Mouse (Mus musculus): ENCODE data around the gene Rara. TPM values are rescaled to one million over a fixed set of nuclear protein-coding genes. Genes with fewer than 3 reads are reported as not detected.
A peak's percentile ranks its signal among the peaks of the same experiment; 100 is the strongest.

Gene Rara
- polyA plus RNA-seq, 1 experiment from 2014 or later, result 30.1 TPM

DNA sequence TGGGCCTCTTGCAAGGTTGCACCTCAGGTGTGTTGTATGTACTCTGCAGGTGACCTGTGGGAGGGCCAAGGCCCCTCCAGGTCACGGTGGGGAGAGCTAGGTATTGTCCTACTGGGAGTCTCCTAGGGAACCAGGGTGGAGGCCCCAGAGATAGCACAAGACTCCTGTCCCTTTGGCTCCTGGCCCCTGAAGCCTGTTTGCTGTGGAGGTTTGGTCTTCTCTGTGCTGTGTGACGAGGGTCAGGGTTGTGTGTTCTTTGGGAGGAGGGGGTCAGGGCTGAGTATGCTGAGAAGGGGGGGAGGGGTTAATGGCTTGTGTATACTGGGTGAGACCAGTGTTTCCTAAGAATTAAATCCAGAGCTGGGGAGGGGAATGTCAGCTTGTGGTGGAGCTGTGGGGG lies 25.7 kb downstream of the Rara start:
- Histone ChIP-seq H3K4me1 (ENCODE audit: control insufficient read depth, insufficient read depth, low read length) (peaks cover 70% of the 10 kb centered on the region), H3K4me3 (replicated peaks; ENCODE audit: low read length) (no peak overlapping the region), H3K27me3 (ENCODE audit: control insufficient read depth, insufficient read depth, low read length) (no peaks in the 10 kb centered on the region), H3K4me2 (ENCODE audit: low read depth, low read length) (0 out of 2 replicates have a peak overlapping the region, but pooled peaks have one; percentile 48), H3K9me3 (replicated peaks; ENCODE audit: control insufficient read depth, low read length) (no peaks in the 10 kb centered on the region), H3K27ac (ENCODE audit: low read length) (peak overlapping the region; percentile 88), H3K9ac (ENCODE audit: low read length) (no peak overlapping the region), H3K36me3 (ENCODE audit: control insufficient read depth, insufficient read depth, low read length) (no peaks in the 10 kb centered on the region; the same call in 1 of the 2 replicates)
- 13% methylated on average over 2 of the region's 2 CpGs for WGBS
- ATAC-seq (ENCODE audit: insufficient read depth, low FRiP score), result peak; percentile 75

- Histone ChIP-seq H3K36me3 (ENCODE audit: control insufficient read depth, insufficient read depth, low read length) (no peaks in the 10 kb centered on the region; the same call in 1 of the 2 replicates), H3K4me2 (ENCODE audit: low read depth, low read length) (peak overlapping the region; percentile 48), H3K4me3 (replicated peaks; ENCODE audit: low read length) (no peak overlapping the region), H3K27me3 (ENCODE audit: control insufficient read depth, insufficient read depth, low read length) (no peaks in the 10 kb centered on the region), H3K9me3 (replicated peaks; ENCODE audit: control insufficient read depth, low read length) (no peaks in the 10 kb centered on the region), H3K9ac (ENCODE audit: low read length) (peak overlapping the region; percentile 54), H3K4me1 (ENCODE audit: control insufficient read depth, insufficient read depth, low read length) (peaks cover 70% of the 10 kb centered on the region), H3K27ac (ENCODE audit: low read length) (peak overlapping the region; percentile 88)
- WGBS, result 16% methylated on average over 13 of the region's 13 CpGs
- no peak for ATAC-seq (ENCODE audit: insufficient read depth, low FRiP score)
Observed at GRCm38 (mm10) chr11:98953835-98954320, 26.3 kb downstream of the Rara start.

DNA sequence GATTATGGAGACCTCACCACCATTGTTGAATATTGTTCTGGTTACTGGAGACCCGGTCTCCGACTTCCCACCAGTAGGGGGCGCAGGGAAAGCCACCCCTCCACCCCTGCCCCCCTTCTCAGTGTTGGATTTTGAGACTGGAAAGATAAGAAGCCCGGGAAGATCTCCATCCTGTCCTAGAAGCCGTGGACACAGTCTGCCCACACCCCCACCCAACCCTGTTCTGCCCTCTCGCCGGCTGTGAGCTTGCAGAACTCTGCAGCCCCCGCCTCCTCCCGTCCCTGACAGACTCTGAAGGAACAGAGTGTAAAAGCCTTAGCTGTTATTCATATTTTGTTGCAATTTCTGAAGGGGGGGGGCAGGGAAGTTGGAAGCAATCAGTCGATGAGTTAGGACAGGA lies 26.8 kb downstream of the Rara start:
- 0 out of 2 replicates have a peak overlapping the region, but pooled peaks have one; percentile 1 for H3K4me3 ChIP-seq (replicated peaks; ENCODE audit: low read length)
- H3K27me3 ChIP-seq (ENCODE audit: control insufficient read depth, insufficient read depth, low read length), result no peaks in the 10 kb centered on the region
- H3K36me3 ChIP-seq (ENCODE audit: control insufficient read depth, insufficient read depth, low read length), result no peaks in the 10 kb centered on the region; the same call in 1 of the 2 replicates
- 5% methylated on average over 10 of the region's 10 CpGs for WGBS
- H3K9ac ChIP-seq (ENCODE audit: low read length), result peak overlapping the region; percentile 54
- ATAC-seq (ENCODE audit: insufficient read depth, low FRiP score), result peak; percentile 30; the same call in 1 of the 2 replicates
- peak overlapping the region; percentile 48 for H3K4me2 ChIP-seq (ENCODE audit: low read depth, low read length)
- peak overlapping the region; percentile 88 for H3K27ac ChIP-seq (ENCODE audit: low read length)
- no peaks in the 10 kb centered on the region for H3K9me3 ChIP-seq (replicated peaks; ENCODE audit: control insufficient read depth, low read length)
- H3K4me1 ChIP-seq (ENCODE audit: control insufficient read depth, insufficient read depth, low read length), result peaks cover 72% of the 10 kb centered on the region

- peaks cover 72% of the 10 kb centered on the region for H3K4me1 ChIP-seq (ENCODE audit: control insufficient read depth, insufficient read depth, low read length)
- no peaks in the 10 kb centered on the region for H3K27me3 ChIP-seq (ENCODE audit: control insufficient read depth, insufficient read depth, low read length)
- ATAC-seq (ENCODE audit: insufficient read depth, low FRiP score), result 0 out of 2 replicates have a peak, but pooled peaks have one; percentile 12
- H3K9ac ChIP-seq (ENCODE audit: low read length), result peak overlapping the region; percentile 54; the same call in 1 of the 2 replicates
- H3K4me3 ChIP-seq (replicated peaks; ENCODE audit: low read length), result 0 out of 2 replicates have a peak overlapping the region, but pooled peaks have one; percentile 1
- peak overlapping the region; percentile 48 for H3K4me2 ChIP-seq (ENCODE audit: low read depth, low read length)
- H3K36me3 ChIP-seq (ENCODE audit: control insufficient read depth, insufficient read depth, low read length), result no peaks in the 10 kb centered on the region; the same call in 1 of the 2 replicates
- no peaks in the 10 kb centered on the region for H3K9me3 ChIP-seq (replicated peaks; ENCODE audit: control insufficient read depth, low read length)
- H3K27ac ChIP-seq (ENCODE audit: low read length), result peak overlapping the region; percentile 88
- WGBS, result 21% methylated on average over 17 of the region's 17 CpGs
Observed at GRCm38 (mm10) chr11:98954801-98955706, 27.4 kb downstream of the Rara start.

DNA sequence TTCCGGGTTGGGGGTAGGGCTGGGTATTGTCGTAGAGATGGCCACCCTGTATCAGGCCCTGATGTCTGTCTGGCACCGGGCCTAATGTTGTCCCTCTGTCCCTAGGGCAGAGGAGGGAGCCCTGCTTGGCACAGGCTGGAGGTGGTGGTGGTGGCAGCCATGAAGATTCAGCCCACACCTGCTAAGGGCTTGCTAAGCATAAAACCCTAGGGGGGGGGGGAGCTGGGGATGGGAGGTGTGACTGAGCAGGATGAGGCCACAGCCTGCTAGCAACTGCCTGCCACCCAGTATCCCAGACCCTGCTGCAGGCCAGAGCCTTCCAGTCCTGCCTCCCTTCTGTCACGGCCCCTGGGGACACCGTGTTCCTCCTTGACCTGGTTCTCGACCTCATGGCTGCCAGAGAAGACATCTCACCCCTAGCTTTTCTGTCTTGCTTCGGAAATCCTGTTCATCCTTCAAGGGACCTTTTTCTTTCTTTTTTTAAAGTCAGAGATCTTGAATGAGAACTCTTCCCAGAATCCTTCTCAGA lies 28.2 kb downstream of the Rara start:
- ATAC-seq (ENCODE audit: insufficient read depth, low FRiP score), result no peak
- H3K4me1 ChIP-seq (ENCODE audit: control insufficient read depth, insufficient read depth, low read length), result peaks cover 65% of the 10 kb centered on the region
- H3K9me3 ChIP-seq (replicated peaks; ENCODE audit: control insufficient read depth, low read length), result no peaks in the 10 kb centered on the region
- WGBS, result 33% methylated on average over 7 of the region's 7 CpGs
- no peak overlapping the region for H3K4me3 ChIP-seq (replicated peaks; ENCODE audit: low read length)
- H3K27ac ChIP-seq (ENCODE audit: low read length), result peak overlapping the region; percentile 88
- H3K36me3 ChIP-seq (ENCODE audit: control insufficient read depth, insufficient read depth, low read length), result no peaks in the 10 kb centered on the region
- H3K9ac ChIP-seq (ENCODE audit: low read length), result peak overlapping the region; percentile 5; the same call in 1 of the 2 replicates
- no peak overlapping the region for H3K4me2 ChIP-seq (ENCODE audit: low read depth, low read length)
- H3K27me3 ChIP-seq (ENCODE audit: control insufficient read depth, insufficient read depth, low read length), result no peaks in the 10 kb centered on the region

- Histone ChIP-seq H3K27me3 (ENCODE audit: control insufficient read depth, insufficient read depth, low read length) (no peaks in the 10 kb centered on the region), H3K9me3 (replicated peaks; ENCODE audit: control insufficient read depth, low read length) (no peaks in the 10 kb centered on the region), H3K27ac (ENCODE audit: low read length) (no peak overlapping the region), H3K4me1 (ENCODE audit: control insufficient read depth, insufficient read depth, low read length) (peaks cover 62% of the 10 kb centered on the region), H3K36me3 (ENCODE audit: control insufficient read depth, insufficient read depth, low read length) (no peaks in the 10 kb centered on the region), H3K9ac (ENCODE audit: low read length) (no peak overlapping the region), H3K4me2 (ENCODE audit: low read depth, low read length) (no peak overlapping the region), H3K4me3 (replicated peaks; ENCODE audit: low read length) (no peak overlapping the region)
- 81% methylated on average over 8 of the region's 10 CpGs for WGBS
- no peak for ATAC-seq (ENCODE audit: insufficient read depth, low FRiP score)
Observed at GRCm38 (mm10) chr11:98956340-98956739, 28.7 kb downstream of the Rara start.

DNA sequence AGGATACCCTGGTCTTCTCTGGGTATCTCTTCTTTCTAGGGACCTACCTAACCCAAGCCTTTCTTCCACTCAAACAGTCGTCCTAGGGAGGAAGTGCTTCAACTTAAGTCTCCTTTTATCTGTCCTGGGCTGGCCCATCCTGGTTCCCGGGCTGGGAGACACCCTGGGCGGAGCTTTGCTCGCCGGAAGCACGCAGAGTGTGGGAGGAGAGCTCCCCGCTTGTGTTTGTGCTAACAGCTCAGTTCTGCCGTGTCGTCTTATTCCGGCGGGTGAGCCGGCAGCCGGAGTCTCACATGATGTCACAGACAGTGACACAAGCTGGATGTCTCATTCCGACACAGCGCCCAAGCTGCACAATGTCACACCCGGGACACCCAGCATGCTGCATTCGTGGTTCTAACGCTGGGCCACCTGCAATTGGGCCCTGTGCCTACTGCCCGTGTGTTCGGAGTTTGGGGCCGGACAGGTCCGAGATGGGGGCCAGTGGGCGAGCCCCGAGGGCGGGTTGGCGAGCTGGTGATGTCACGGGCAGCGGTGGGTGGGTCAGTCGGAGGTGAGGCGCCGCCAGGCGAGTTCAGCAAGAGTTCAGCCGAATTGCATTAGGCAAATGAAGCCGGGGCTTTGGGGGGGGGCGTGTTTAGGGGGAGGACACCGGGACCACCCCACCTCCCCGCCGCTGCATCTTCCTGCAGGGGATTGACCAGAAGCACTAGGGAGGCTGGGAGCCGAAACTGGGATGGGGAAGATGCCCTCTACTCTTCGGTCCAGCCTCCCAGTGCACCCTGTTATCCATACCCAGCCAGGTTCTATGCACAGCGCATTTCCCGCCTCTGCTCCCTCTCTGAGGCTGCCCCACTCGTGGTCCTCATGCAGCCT lies 32.1 kb downstream of the Rara start:
- H3K27ac ChIP-seq (ENCODE audit: low read length), result peak overlapping the region; percentile 94
- WGBS, result under 1% methylated on average over 42 of the region's 43 CpGs
- H3K9ac ChIP-seq (ENCODE audit: low read length), result peak overlapping the region; percentile 88
- no peaks in the 10 kb centered on the region for H3K27me3 ChIP-seq (ENCODE audit: control insufficient read depth, insufficient read depth, low read length)
- H3K4me1 ChIP-seq (ENCODE audit: control insufficient read depth, insufficient read depth, low read length), result peaks cover 65% of the 10 kb centered on the region
- H3K36me3 ChIP-seq (ENCODE audit: control insufficient read depth, insufficient read depth, low read length), result no peaks in the 10 kb centered on the region
- H3K4me2 ChIP-seq (ENCODE audit: low read depth, low read length), result peak overlapping the region; percentile 100
- ATAC-seq (ENCODE audit: insufficient read depth, low FRiP score), result peak; percentile 21; the same call in 1 of the 2 replicates
- peak overlapping the region; percentile 79 for H3K4me3 ChIP-seq (replicated peaks; ENCODE audit: low read length)
- H3K9me3 ChIP-seq (replicated peaks; ENCODE audit: control insufficient read depth, low read length), result no peaks in the 10 kb centered on the region

DNA sequence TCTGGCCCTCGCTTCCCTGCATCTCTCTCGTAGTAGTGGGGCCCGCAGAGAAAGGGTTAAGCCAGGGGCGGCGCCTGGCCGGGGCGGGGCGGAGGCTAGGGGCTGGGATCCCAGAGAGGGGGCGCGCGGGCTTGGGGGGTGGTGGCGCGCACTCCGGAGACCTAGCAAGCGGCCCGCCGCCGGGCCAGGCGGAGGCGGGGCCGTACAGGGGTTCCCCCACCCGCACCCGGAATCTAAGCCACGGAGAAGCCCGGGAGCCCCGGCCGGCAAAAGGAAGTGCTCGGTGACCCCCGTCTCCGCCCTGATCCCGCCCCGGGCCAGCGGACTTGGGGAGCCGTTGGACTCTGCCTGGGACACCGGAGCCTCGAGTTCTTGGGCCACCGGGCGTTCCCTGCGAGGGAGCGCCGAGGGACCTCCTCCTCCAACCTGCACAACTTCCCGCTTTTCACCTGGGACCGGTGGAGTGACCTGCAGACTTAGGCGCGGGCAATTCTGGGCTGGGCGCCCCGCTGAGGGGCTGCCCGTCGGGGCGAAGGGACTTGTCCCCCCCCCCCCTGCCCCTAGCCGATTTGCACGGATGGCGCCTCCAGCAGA lies 32.8 kb downstream of the Rara start:
- Histone ChIP-seq H3K4me2 (ENCODE audit: low read depth, low read length) (peak overlapping the region; percentile 100), H3K4me3 (replicated peaks; ENCODE audit: low read length) (peak overlapping the region; percentile 79), H3K27me3 (ENCODE audit: control insufficient read depth, insufficient read depth, low read length) (no peaks in the 10 kb centered on the region), H3K4me1 (ENCODE audit: control insufficient read depth, insufficient read depth, low read length) (peaks cover 65% of the 10 kb centered on the region), H3K9me3 (replicated peaks; ENCODE audit: control insufficient read depth, low read length) (no peaks in the 10 kb centered on the region), H3K9ac (ENCODE audit: low read length) (peak overlapping the region; percentile 88), H3K27ac (ENCODE audit: low read length) (peak overlapping the region; percentile 94), H3K36me3 (ENCODE audit: control insufficient read depth, insufficient read depth, low read length) (no peaks in the 10 kb centered on the region)
- peak; percentile 42 for ATAC-seq (ENCODE audit: insufficient read depth, low FRiP score)
- WGBS, result under 1% methylated on average over 53 of the region's 53 CpGs

Measured in stomach, embryonic 16.5 days (tissue).